Comparison of ENCODE assay signal across 9 mouse cellular contexts in genomic region chr7:44840426-44840825, GRCm38 (mm10). TPM values are rescaled to one million over a fixed set of nuclear protein-coding genes. Genes with fewer than 3 reads are reported as not detected.
DNase-seq lines count a peak whose midpoint lies in the region; ATAC-seq and TF ChIP-seq lines count a peak whose summit lies in the region.
"Had no signal": no experiment of that assay in that cellular context is flagged by ENCODE, and none has a peak within 500 bp of the region (broad histone marks: within the 10 kb centered on the region; RNA-seq: fewer than 3 reads in every experiment).

No protein-coding gene starts in this region.

- H3K4me2 ChIP-seq in heart, embryonic 13.5 days, result peak overlapping the region; percentile 74; the same call in 1 of the 2 replicates
- H3K4me2 ChIP-seq in hindbrain, embryonic 13.5 days, result peak overlapping the region; percentile 59; the same call in 1 of the 2 replicates

- WGBS in heart, embryonic 13.5 days, result 57% methylated on average over 14 of the region's 14 CpGs
- 52% methylated on average over 14 of the region's 14 CpGs for WGBS in hindbrain, embryonic 13.5 days

- DNase-seq in heart, adult 18-20 months, result no peak
- no peak for DNase-seq in embryo, embryonic 11 days
- DNase-seq in adrenal gland, postnatal 36 days, result no peak

- H3K27me3 ChIP-seq in heart, embryonic 13.5 days (replicated peaks), result peaks cover 35% of the 10 kb centered on the region
- H3K27me3 ChIP-seq in E14TG2a.4 (ENCODE audit: insufficient read depth, low read length), result peaks cover 29% of the 10 kb centered on the region
- H3K27me3 ChIP-seq in hindbrain, embryonic 13.5 days, result peaks cover 46% of the 10 kb centered on the region

- ATAC-seq in heart, embryonic 13.5 days (ENCODE audit: extremely low read depth, insufficient number of reproducible peaks, low FRiP score, low TSS enrichment), result no peak
- no peak for ATAC-seq in hindbrain, embryonic 13.5 days (ENCODE audit: low FRiP score)
- ATAC-seq in megakaryocyte progenitor cell, adult 5-6 weeks (replicated peaks; ENCODE audit: poor library complexity), result peak; percentile 29
- ATAC-seq in cerebellum, adult (ENCODE audit: insufficient number of reproducible peaks, low FRiP score, low TSS enrichment), result no peak

- H3K9ac ChIP-seq in heart, embryonic 13.5 days, result no peak overlapping the region; the same call in 1 of the 2 replicates
- H3K9ac ChIP-seq in hindbrain, embryonic 13.5 days, result peak overlapping the region; percentile 69

- H3K9me3 ChIP-seq in heart, embryonic 13.5 days, result no peaks in the 10 kb centered on the region
- no peaks in the 10 kb centered on the region for H3K9me3 ChIP-seq in E14TG2a.4 (ENCODE audit: low read length)
- no peaks in the 10 kb centered on the region for H3K9me3 ChIP-seq in hindbrain, embryonic 13.5 days
- H3K9me3 ChIP-seq: midbrain, embryonic 12.5 days had no signal

- no peak for TF ChIP-seq CTCF in E14TG2a.4 (conservative IDR thresholded peaks at IDR 0.05; ENCODE audit: low read length)

- H3K4me3 ChIP-seq in heart, embryonic 13.5 days, result peak overlapping the region; percentile 47; the same call in 1 of the 2 replicates
- peak overlapping the region; percentile 74 for H3K4me3 ChIP-seq in E14TG2a.4 (replicated peaks; ENCODE audit: low read length)
- no peak overlapping the region for H3K4me3 ChIP-seq in hindbrain, embryonic 13.5 days

- H3K4me1 ChIP-seq in heart, embryonic 13.5 days, result peaks cover 21% of the 10 kb centered on the region
- H3K4me1 ChIP-seq in E14TG2a.4 (replicated peaks; ENCODE audit: low read depth, low read length), result peaks cover 67% of the 10 kb centered on the region
- peaks cover 19% of the 10 kb centered on the region for H3K4me1 ChIP-seq in hindbrain, embryonic 13.5 days (replicated peaks)

- no peak overlapping the region for H3K27ac ChIP-seq in heart, embryonic 13.5 days (replicated peaks)
- H3K27ac ChIP-seq in hindbrain, embryonic 13.5 days, result no peak overlapping the region
- H3K27ac ChIP-seq: midbrain, embryonic 12.5 days had no signal

- peaks cover 52% of the 10 kb centered on the region for H3K36me3 ChIP-seq in heart, embryonic 13.5 days
- H3K36me3 ChIP-seq in E14TG2a.4 (ENCODE audit: insufficient read depth, low read length), result peaks cover 84% of the 10 kb centered on the region
- H3K36me3 ChIP-seq in hindbrain, embryonic 13.5 days, result peaks cover 52% of the 10 kb centered on the region

RNA-seq across cellular contexts. Expression of gene Akt1s1, which starts 8.4 kb away (rescaled TPM):
- polyA plus RNA-seq in heart, embryonic 13.5 days (2015; fragmentation: Nextera tagmentation; extraction: Ambion mirVana), result 96.5 and 101 TPM in 2 replicates
- total RNA-seq in heart, adult 18-20 months (2021), result 10 to 100 TPM; 65.1 to 67.1 TPM
- 86.8 and 93.7 TPM in 2 replicates for polyA plus RNA-seq in hindbrain, embryonic 13.5 days (2015; fragmentation: Nextera tagmentation; extraction: Ambion mirVana)
- total RNA-seq in megakaryocyte progenitor cell, adult 5-6 weeks (2015), result 8.0 and 10.4 TPM in 2 replicates
- total RNA-seq in megakaryocyte progenitor cell, adult 5-6 weeks (2017), result 23.9 and 24.9 TPM in 2 replicates
- 100 to 1,000 TPM; 108 to 118 TPM for total RNA-seq in adrenal gland, postnatal 36 days (2021)

RNA-seq across cellular contexts. Expression of gene Tbc1d17, which starts 8.5 kb away (rescaled TPM):
- polyA plus RNA-seq in heart, embryonic 13.5 days (2015; fragmentation: Nextera tagmentation; extraction: Ambion mirVana), result 56.1 and 57.0 TPM in 2 replicates
- total RNA-seq in heart, adult 18-20 months (2021), result 10 to 100 TPM; 36.7 to 57.6 TPM
- 108 and 112 TPM in 2 replicates for polyA plus RNA-seq in hindbrain, embryonic 13.5 days (2015; fragmentation: Nextera tagmentation; extraction: Ambion mirVana)
- total RNA-seq in megakaryocyte progenitor cell, adult 5-6 weeks (2015), result 15.2 and 19.2 TPM in 2 replicates
- 13.6 and 13.8 TPM in 2 replicates for total RNA-seq in megakaryocyte progenitor cell, adult 5-6 weeks (2017)
- 10 to 100 TPM; 54.1 to 73.4 TPM for total RNA-seq in adrenal gland, postnatal 36 days (2021)

RNA-seq across cellular contexts. Expression of gene Pnkp, which starts 16.5 kb away (rescaled TPM):
- polyA plus RNA-seq in heart, embryonic 13.5 days (2015; fragmentation: Nextera tagmentation; extraction: Ambion mirVana), result 24.0 and 24.3 TPM in 2 replicates
- 10 to 100 TPM; 16.5 to 19.4 TPM for total RNA-seq in heart, adult 18-20 months (2021)
- polyA plus RNA-seq in hindbrain, embryonic 13.5 days (2015; fragmentation: Nextera tagmentation; extraction: Ambion mirVana), result 34.1 and 35.8 TPM in 2 replicates
- 43.4 and 49.9 TPM in 2 replicates for total RNA-seq in megakaryocyte progenitor cell, adult 5-6 weeks (2015)
- 60.7 and 69.8 TPM in 2 replicates for total RNA-seq in megakaryocyte progenitor cell, adult 5-6 weeks (2017)
- 10 to 100 TPM; 41.7 to 50.6 TPM for total RNA-seq in adrenal gland, postnatal 36 days (2021)

RNA-seq across cellular contexts. Expression of gene Atf5, which starts 24.0 kb away (rescaled TPM):
- 2.4 and 2.7 TPM in 2 replicates for polyA plus RNA-seq in heart, embryonic 13.5 days (2015; fragmentation: Nextera tagmentation; extraction: Ambion mirVana)
- 10 to 100 TPM; 60.2 to 62.7 TPM for total RNA-seq in heart, adult 18-20 months (2021)
- 3.5 and 4.2 TPM in 2 replicates for polyA plus RNA-seq in hindbrain, embryonic 13.5 days (2015; fragmentation: Nextera tagmentation; extraction: Ambion mirVana)
- total RNA-seq in megakaryocyte progenitor cell, adult 5-6 weeks (2015), result 4.0 and 4.8 TPM in 2 replicates
- 1.5 and 1.9 TPM in 2 replicates for total RNA-seq in megakaryocyte progenitor cell, adult 5-6 weeks (2017)
- total RNA-seq in adrenal gland, postnatal 36 days (2021), result 100 to 1,000 TPM; 135 to 151 TPM

RNA-seq across cellular contexts. Expression of gene Il4i1, which starts 24.2 kb away (rescaled TPM):
- 0.51 and 0.70 TPM in 2 replicates for polyA plus RNA-seq in heart, embryonic 13.5 days (2015; fragmentation: Nextera tagmentation; extraction: Ambion mirVana)
- 1 to 10 TPM in 1 of 2 experiments, under 1 TPM in 1; 0.62 to 4.8 TPM for total RNA-seq in heart, adult 18-20 months (2021)
- polyA plus RNA-seq in hindbrain, embryonic 13.5 days (2015; fragmentation: Nextera tagmentation; extraction: Ambion mirVana), result 1.6 and 1.7 TPM in 2 replicates
- 0.17 and 1.0 TPM in 2 replicates for total RNA-seq in megakaryocyte progenitor cell, adult 5-6 weeks (2015)
- 0.17 and 0.25 TPM in 2 replicates for total RNA-seq in megakaryocyte progenitor cell, adult 5-6 weeks (2017)
- 1 to 10 TPM; 2.0 to 2.6 TPM for total RNA-seq in adrenal gland, postnatal 36 days (2021)
